Mouse (Mus musculus): Measurements from ENCODE around the gene Tipin.

Tipin gene

DNA sequence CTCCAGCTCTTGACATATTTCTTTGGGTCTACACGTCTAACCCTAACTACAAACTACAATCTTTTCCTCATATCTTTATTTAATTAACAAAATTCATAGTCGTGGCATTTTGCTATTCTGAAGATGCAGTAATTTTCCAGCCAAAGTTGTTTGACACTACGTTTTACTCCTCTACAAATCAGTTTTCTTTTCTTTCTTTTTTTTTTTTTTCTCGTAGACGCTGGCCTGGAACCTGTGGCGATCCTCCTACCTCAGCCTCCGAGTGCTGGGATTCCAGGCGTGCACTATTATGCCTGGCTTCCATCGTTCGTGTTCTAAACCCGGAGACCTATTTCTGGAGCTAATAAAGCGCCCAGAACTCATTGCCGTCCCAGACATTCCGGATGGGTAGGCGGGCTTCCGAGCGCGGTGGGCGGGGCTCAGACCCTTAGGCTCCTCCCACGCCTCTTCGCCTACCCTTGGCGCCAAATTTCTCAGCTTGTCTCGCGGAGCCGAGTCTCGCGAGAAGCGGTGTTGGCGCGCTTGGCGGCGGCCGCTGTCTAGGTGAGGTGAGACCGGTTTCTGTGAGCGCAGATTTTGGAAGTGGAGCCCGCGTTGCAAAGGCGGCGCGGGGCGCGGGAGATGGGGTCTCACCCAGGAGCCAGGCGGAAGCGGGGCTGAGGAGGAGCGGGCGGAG is at the start of gene Tipin:
Gene Tipin (plus strand): TSS at position 477 of the 676 bp plus-strand sequence.
- in situ Hi-C loops (cut with MboI, MseI): loop anchor here (5.0 kb wide), 1 partner anchor 109 kb away; the partner anchor contains the start of genes Rpl4 and Zwilch

GRCm38 (mm10) chr9:64231674-64232073 is 49.7 kb upstream of the Tipin start:
- in situ Hi-C loops (cut with MboI, MseI): loop anchor here (5.0 kb wide), 1 partner anchor 39 kb away; no protein-coding TSS in a partner anchor

- in situ Hi-C loops (cut with MboI, MseI): loop anchor here (5.0 kb wide), 1 partner anchor 40 kb away; no protein-coding TSS in a partner anchor
Observed at GRCm38 (mm10) chr9:64232257-64232957, 49.0 kb upstream of the Tipin start.

DNA sequence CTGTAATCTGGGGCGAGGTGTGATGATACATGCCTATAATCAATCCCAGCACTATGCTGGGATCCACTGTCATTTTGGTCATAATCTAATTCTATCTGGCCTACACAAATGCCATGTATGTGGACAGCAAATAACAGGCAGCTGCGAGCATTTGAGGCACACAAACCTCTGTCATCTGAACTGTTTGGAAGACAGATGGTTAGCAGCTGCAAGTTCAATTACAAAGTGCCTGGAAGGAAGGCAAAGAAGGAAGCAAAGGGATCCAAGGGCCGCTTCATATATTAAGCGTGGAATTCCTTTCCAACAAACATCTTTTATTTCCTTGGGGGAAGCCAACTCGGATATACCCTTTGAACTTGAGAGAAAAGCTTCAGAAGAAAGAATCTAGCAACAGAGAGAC is 47.7 kb upstream of the Tipin start:
- in situ Hi-C loops (cut with MboI, MseI): loop anchor here (5.0 kb wide), 1 partner anchor 41 kb away; no protein-coding TSS in a partner anchor

DNA sequence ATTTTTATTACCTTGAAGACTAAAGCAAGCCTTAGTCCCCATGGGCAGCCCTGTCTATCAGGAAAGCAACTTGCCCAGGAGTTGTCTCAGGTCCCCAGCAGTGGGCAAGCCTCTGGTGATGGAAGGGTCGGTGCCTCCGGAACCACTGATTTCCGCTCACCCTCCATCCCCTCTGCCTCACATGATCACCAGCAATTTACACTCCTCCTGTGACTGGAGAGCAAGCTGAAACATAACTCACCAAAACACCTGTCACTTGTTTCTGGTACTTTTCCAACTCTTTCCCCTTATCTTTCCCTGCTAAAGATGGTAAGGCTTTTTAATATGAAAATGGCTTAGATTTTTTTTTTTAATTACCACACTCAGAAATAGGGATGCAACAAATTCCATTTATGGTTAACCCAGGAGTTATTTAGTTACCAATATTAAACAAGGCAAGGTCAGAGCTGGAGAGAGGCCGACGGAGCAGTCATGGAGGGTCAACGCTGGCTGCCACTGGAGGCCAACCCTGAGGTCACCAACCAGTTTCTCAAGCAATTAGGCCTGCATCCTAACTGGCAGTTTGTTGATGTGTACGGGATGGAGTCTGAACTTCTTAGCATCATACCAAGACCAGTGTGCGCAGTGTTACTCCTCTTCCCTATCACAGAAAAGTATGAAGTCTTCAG is 46.5 kb upstream of the Tipin start, which contains the start of gene Uchl4:
Gene Uchl4 (plus strand): TSS at position 434 of the 668 bp plus-strand sequence.
- in situ Hi-C loops (cut with MboI, MseI): loop anchor here (5.0 kb wide), 1 partner anchor 43 kb away; no protein-coding TSS in a partner anchor

DNA sequence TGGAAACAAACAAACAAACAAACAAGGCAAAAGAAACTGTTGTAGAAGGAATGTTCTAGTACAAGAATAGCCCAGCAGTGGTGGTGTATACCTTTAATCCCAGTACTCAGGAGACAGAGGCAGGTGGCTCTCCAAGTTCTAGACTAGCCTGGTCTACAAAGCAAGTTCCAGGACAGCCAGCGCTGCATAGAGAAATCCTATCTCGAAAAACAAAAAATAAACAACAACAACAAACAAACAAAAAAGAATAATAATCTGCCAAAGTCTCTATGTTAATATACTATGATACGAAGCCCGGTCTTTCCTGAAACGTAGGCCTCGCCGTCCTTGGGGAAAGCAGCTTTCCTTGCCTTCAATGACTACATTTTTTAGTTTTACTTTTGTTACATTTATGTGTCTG is 45.3 kb upstream of the Tipin start:
- in situ Hi-C loops (cut with MboI, MseI): no loop called here

DNA sequence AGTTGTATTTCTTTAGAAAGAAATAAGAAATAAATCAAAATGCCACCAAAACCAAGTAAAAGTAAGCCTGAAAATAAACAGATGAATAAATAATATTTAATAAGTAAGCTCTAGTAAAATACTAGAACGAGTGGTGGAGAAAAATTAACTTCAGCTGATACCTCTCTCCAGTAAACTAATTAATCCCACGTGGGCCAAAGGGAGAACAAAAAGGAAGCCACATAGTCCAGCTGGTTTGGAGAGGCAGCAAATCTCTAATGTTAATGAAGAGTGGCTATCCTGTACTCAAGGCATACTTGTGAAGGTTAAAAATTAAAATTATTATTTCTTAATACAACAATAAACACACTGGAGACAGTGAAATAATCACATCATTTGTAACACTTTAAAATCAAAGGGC is 41.3 kb upstream of the Tipin start:
- in situ Hi-C loops (cut with MboI, MseI): no loop called here

- in situ Hi-C loops (cut with MboI, MseI): no loop called here
Observed at GRCm38 (mm10) chr9:64240681-64241080, 40.7 kb upstream of the Tipin start.

- in situ Hi-C loops (cut with MboI, MseI): no loop called here
Observed at GRCm38 (mm10) chr9:64242381-64242831, 39.0 kb upstream of the Tipin start.

GRCm38 (mm10) chr9:64249371-64249770 is 32.0 kb upstream of the Tipin start:
- in situ Hi-C loops (cut with MboI, MseI): no loop called here

GRCm38 (mm10) chr9:64250111-64250730 is 31.2 kb upstream of the Tipin start:
- in situ Hi-C loops (cut with MboI, MseI): loop anchor here (5.0 kb wide), 1 partner anchor 73 kb away; the partner anchor contains the start of gene Snapc5

DNA sequence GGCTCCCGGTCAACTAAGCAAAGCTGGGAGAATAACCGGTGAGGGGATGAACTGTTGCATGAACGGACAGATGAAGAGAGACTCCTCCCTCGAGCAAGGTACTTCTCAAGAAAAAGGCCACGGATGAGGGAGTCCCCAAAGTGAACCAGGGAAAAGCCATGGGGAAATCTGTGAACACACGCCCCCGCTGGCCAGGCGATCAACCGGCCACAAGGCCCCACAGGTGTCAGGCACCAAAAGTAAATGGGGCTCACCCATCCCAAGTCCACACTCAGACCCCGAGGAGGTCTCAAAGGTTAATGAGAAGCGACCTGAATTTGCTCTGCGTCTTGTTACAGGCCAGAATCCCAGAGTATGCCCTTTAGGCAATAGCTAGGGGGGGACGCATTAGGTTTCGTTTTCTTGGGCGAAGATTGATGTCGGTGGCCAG is 28.8 kb upstream of the Tipin start:
- in situ Hi-C loops (cut with MboI, MseI): loop anchor here (5.0 kb wide), 1 partner anchor 75 kb away; the partner anchor contains the start of gene Snapc5

DNA sequence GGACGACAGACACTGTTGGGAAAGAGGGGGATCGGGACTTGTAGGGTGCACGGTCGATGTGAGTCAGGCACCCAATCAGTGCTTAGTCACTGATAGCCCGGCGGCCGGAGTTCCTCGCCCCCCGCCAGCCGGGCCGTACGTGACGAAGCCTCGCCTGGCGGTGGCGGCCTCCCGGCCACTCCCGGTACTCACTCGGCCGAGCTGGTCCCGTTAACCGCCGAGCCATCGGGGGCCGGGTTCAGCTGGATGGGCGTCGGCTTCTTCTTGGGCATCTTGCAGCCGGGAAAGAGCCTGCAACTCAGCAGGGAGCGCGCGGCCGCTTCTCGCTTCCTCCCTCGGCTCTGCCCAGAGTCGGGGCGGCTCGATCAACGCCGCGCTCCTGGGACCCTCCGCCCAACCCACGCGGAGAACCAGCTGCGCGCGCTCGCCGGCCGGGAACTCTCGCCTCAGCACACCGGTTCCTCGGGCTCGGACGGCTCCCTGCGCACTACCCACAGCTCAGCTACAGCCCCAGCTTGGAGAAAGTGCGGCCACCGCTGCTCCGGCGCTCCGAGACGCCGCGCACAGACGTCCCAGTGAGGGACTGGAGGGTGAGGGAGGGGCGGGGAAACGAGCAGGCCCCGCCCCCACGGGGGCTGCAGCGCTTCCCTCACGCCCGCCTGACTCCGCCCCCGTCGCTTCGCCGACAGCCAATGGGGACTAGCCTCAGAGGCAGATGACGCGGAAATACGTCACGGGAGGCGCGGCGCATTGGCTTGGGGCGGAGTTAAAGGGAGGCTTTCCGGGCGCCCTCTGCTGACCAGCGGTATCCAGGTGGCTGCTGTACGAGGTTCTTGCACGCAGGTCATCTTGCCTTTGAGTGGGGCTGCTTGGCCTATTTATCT is 28.1 kb upstream of the Tipin start, which contains the start of gene Map2k1:
Gene Map2k1 (minus strand): TSS at position 611 of the 884 bp plus-strand sequence.
- in situ Hi-C loops (cut with MboI, MseI): loop anchor here (5.0 kb wide), 1 partner anchor 76 kb away; the partner anchor contains the start of gene Snapc5

DNA sequence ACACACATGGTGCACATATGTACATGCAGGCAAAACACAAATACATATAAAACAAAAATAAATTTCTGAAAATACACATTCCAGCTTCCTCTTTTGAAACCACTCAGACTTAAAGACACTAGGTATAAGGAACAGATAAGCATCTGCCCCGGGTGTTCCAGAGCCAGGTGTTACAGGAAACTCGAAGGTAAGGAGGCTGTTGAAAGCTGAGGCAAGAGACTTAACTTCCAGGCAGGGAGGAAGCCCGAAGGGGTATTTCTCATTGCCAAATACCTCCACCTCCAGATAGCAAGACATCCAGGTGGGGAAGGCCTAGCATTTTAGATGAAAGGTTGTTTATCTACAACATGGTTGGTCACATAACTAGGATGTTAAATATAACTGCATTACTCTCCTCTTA is 26.0 kb upstream of the Tipin start:
- in situ Hi-C loops (cut with MboI, MseI): no loop called here

GRCm38 (mm10) chr9:64256204-64256603 is 25.2 kb upstream of the Tipin start:
- in situ Hi-C loops (cut with MboI, MseI): no loop called here

DNA sequence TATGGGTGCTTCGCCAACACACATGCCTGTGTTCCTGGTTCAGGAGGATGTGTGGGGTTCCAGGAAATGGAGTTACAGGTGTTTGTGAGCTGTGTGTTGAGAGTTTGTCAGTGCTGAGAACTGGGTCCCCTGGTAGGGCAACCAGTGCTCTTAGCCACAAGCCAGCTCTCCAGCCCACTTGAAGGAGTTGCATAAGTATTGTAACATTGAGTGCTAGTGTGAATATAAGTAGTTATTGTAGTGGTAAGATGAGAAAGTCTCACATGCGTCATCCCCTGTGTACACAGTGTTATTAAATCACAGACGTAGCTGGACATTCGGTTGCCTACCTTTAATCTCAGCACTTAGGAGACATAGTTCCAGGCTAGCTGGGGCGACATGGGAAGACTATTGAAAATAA is 21.5 kb upstream of the Tipin start:
- in situ Hi-C loops (cut with MboI, MseI): no loop called here

- in situ Hi-C loops (cut with MboI, MseI): no loop called here
Observed at GRCm38 (mm10) chr9:64261023-64261422, 20.4 kb upstream of the Tipin start.

DNA sequence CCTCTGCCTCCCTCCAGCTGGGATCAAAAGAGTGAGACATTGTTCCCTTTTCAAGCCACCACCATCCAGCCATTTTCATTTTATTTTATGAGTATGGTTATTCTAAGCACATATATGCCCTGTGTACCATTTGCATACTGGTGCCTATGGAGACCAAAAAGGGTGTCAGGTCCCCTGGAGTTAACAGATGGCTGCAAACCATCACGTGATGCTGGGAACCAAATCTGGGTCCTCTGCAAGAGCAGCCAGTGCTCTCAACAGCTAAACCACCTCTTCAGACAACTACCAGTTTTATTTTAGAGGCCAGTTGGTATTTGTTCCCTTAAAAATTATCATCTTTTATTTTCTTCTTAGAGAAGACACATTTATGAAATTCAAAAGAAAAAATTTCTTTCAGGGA is 16.6 kb upstream of the Tipin start:
- in situ Hi-C loops (cut with MboI, MseI): no loop called here

DNA sequence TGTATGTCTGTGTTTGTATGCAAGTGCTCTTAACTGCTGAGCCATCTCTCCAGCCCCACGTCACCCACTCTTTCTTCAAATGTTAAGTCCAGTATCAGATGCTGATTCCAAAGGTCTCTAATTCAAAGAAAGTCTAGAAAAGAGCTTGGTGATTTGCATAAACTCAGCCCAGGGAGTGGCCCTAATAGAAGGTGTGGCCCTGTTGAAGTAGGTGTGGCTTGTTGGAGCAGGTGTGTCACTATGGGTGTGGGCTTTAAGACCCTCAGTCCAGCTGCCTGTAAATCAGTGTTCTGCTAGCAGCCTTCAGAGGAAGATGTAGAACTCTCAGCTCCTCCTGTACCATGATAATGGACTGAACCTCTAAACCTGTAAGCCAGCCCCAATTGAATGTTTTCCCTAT is 14.2 kb upstream of the Tipin start:
- in situ Hi-C loops (cut with MboI, MseI): no loop called here

DNA sequence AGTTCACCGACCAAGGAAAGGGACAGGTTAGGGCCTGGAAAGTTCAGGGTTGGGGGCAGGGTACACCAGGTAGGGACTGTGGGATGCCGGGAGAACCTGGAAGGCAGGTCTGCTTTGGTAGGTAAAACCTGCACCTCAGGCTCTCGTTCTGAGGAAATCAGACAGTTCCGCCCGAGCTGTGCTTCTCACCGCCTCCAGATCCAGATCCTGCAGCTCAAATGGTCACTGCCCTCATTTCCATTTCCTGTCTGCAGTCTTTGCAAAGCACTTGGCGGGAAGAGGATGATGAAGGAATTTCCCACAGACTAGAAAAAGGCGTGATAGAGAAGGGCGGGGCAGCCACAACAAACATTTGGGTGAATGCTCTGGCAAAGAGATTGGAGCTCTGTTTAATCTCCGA is 13.2 kb upstream of the Tipin start:
- in situ Hi-C loops (cut with MboI, MseI): no loop called here

Measured in regulatory T cell (primary cell).